Mouse (Mus musculus) gastrocnemius, adult 8-10 months (tissue): ENCODE measurements at regions not wholly inside any gene's neighbourhood (a gene's known extent, or its start where the extent isn't known, plus 50 kb on each side); places are given as distances from the start of the nearest gene placed in this dataset.

ENCODE experiments used
- DNase-seq, 2 experiments: peaks; one replicate each; pipeline ENCODE4 v3.0.0; 2022; ENCODE audit warnings: low spot score in 2 of 2

DNA sequence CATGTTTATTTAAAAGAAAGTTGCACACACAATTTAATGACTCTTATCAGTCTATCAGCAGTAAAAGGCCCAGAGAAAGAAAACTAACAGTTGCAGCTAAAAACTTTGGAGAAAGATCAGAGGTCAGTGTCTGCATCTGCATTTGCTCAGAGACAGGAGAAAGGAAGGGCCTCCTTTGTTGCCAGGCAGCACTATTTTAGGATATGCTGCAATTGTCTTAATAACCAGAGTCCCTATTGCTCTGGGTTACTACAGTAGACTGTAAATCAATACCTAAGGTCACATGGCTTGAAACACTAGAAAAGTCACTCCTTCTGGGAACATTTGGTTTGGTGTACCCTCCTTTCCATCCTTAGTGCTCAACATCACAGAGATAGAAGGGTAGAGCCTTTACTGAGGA is 175.7 kb downstream of the Hdgfl1 start:
- no peak for DNase-seq

DNA sequence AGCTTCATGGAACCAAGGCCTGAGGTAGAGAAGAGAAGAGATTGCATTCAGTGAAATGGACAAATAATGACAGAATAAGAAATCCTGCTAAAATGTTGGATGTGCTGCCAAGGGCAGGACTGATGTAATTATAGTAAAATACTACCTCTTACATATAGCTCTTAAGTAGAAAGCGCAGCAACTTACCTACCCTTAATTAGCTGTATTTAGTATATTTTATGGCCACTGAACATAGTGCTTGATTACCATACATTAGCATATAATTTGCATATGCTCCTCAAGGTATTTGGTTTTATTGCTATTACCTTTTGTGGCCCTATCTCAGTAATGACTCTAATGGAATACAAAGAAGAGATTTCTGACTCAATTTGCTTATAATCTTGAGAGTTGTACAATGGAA is 176.2 kb downstream of the Hdgfl1 start:
- DNase-seq = no peak

DNA sequence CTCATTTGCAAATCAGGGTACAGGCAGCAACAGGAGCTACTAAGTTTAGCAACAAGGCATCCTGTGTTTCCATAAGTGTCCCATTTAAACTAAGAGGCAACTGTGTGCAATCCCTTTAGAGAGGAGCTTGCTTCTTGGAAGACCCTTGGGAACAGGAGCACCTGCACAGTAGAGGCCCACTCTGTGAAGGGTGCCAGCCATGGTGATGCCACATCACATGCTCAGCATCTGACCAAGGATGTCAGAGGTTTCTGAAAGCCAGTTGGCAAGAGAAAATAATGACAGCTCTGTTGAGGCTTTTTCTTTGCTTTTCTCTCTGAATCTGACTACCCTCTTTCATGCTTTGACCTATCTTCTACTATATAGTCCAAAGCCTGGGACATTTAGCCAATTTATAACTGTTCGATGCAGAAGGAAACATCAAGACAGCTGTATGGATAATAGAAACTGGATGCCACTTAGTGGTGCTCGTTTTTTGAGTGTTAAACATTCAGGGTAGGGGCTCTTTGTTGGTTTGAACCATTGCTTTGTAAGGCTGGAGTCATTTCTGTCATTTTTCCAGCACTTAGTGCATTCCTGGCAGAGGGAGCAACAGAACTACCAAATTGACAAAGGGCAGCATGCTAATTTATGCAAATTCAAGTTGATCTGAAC is 193.9 kb downstream of the Hdgfl1 start:
- no peak for DNase-seq

DNA sequence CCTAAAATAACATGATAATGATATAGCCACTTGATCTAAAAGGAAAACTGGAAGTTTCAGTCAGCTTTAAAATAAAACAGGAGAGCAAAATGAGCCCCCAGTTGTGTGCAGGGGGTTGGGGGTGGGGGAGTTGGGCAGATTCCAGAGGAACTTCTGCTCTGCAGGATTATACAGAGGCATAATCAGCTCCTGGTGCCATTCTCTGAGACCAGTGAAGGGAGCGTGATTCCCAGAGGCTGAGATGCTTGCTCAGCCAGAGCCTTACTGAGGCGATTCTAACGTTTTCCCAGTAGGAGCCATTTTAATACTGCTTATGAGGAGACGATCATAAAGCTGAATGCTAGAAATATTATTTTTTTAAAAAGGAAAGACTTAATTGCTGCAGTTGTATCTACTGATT is 200.5 kb downstream of the Hdgfl1 start:
- no peak for DNase-seq

DNA sequence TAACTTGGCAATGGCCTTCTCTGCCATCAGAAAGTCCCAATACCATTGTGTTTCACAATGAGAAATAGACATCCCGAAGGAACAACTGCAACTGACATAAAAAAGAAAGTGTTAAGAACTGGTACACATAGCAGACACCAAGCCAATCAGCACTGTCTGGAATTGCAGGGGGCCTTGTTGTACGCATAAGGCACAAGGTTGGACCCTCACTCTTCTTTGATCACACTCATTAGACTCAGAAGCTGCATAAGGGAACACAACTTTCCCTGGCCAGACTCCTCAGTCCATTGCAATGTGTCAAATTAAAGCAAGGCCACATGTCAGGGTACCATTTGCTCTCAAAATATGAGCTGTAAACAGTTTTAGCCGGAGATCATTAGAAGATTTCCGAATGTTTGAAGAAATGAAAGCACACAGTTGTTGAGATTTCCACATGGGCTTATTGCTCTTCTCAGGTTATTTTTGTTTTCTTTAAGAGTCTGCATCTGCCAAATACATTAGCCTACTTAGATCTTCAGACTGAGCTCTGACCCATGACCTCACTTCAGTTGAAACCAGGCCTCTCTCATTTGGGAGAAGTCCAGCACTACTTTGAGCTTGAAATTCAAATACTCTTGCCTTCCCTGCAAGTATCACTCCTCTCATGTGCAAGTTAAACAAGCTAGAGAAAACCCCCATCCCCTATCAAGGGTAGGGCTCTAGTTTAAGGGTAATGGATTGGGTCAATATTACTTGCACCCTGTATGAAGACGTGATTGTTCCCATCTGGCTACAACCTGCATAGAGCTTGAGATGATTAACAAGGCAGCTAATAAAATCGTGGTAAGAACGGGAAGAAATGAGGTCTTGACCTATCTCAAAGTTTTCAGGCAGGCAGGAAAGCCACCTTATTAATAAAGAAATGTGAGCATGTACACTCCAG is 204.8 kb downstream of the Hdgfl1 start:
- no peak for DNase-seq

DNA sequence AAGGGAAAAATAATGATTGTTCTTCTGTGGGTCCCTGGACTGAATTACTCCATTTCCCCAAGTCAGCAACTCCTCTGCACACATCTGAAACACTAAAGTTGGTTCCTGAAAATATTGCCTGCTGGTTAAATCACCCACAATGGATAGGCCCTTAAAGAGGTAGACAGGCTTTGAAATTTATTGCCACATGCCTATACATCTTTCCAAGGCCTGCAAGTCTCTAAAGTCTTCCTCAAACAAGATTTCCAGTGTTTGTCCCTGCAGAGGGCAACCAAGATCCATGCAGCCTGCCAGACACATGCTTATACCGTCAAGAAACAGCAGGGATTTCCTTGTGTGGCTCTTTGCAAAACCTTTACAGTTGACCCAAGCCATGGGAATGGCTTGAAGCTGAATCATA is 211.6 kb downstream of the Hdgfl1 start:
- no peak for DNase-seq

DNA sequence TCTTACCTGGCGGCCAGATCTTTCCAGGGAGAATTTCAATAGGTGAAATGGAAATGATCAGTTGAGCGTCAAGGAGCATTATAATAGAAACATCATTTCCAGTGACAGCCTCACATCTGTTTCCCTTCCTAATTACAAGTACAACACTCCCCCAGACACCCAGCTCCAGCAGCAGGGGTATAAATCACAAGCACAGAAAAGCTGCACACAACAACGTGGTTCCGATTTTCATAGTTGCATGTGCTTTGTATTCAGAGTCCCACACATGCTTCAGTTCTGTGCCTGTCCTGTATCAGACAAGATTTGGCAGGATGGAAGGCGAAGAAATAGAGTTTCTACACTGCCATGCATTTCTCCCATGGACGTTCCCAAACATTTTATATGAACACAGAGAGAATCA is 215.7 kb downstream of the Hdgfl1 start:
- DNase-seq = no peak

DNA sequence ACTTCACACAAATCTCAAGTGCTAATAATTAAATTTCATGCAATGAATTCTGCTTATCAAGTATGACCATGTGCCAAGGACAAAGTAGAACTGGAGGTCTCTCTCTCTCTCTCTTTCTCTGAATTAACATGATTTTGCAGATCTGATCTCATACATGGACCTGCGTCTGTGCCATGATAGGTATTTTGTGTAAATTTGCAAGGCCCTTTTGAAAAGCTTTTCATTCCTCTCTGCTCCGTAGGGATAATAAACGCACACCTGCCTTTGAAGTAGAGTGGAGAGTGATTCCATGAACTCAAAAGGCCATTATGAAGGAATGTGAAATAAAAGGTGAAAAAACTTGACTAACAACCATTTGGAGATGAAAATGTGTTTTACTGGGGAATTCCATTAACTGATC is 217.8 kb downstream of the Hdgfl1 start:
- DNase-seq = no peak

DNA sequence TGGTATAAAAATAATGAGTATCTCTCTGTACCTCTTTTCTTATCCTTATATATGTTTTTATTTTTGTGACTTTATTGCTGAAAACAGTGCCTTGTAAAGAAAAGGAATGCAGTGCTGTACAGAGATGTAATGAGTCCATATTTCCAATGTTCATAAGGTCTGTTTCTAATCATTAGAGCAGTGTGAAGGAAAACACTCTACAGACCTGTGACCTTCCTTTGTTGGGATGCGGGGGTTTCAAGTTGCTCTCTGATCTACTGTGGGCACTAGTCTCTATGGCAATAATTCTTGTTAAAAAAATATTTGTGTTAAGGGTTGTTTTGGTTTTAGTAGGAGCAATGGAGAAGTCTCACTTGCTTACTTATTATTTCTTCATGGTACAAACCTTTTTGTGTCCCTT is 231.0 kb downstream of the Hdgfl1 start:
- no peak for DNase-seq

DNA sequence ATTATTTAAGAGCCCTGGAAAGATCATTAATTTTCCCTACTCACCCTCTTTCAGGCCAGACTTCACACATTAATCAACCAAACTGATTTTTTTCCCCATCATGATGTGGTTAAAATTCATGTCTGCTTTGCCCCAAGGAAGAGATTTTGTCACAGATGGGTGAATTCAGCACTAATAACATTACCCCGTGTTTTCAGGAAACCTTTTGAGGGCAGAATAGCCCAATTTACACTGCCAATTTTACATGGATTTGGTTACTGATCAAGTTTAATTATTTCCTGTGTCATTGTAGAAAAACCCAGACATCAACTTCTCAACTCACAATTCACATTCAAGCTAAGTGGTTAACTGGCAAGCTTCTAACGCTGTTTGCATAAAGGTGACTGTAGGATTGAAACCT is 233.4 kb downstream of the Hdgfl1 start:
- no peak for DNase-seq

DNA sequence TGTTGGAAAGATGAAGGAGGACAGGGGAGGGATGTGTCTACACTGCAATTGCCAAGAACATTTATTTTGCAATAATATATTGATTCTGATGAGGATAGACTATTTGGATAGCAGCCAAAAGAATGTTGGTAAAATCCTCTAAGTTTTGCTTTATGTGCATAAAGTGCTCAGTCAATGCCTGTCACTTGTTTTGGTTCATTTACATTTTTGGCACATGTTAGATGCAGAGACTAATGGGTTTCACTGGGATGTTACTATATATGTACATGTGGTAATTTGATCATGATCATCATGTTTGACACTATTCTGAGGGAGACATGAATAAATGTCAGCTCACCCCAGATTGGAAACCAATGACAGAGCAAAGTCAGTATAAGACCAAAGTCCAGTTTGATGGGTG is 237.2 kb downstream of the Hdgfl1 start:
- no peak for DNase-seq

DNA sequence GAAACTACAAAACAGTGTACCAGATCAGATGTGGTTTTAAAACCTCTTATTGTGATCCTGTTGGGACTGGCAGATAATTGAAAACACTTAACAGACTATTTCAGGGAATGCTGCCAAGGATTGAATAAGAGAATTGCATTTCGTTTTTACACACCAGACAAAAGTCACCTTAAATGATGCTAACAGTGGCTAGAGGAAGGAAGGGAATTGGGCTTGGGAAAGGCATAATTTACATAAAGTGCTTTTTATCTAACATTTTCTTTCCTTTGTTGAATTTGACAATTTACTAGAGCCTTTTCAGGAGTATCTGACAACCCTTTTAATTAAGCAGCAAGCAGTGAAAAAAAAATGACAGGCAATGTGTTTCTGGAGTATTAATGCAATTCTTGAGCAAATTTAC is 250.9 kb downstream of the Hdgfl1 start:
- no peak for DNase-seq

DNA sequence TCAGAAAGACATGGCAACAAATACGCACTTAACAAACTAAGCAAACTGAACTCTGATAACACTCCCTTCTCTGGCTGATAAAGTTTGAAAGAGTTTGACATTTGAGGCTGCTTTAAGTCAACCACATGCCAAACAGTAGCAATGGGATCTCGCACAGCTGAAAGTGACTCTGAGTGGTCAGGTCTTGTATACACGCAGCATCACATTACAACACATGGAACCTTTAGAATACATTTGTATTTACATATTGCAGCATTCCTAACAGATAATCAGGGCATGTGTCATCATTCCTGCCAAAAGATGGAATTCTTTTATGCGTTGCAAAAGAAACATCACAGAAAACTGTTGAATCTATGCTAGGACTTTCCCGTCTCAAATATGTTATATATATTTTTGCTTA is 251.5 kb downstream of the Hdgfl1 start:
- DNase-seq = no peak

DNA sequence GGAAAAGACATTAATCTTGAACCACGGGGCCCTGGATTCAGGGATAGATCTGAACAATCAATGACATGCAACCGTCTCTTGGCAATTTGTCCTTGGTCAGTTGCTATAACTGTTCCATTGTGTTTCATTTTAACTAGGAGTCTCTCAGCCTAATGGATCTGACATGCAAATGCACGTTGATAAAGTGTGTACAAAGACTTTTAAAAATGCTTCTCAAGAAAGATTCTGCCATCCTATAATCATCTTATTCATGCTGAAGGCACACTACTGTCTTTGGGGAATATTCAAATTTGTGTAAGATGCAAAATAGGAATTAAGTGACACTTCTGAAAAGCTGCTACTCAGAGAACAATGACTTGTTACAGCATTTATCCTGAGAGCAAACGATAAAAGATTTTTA is 252.3 kb downstream of the Hdgfl1 start:
- DNase-seq = no peak

DNA sequence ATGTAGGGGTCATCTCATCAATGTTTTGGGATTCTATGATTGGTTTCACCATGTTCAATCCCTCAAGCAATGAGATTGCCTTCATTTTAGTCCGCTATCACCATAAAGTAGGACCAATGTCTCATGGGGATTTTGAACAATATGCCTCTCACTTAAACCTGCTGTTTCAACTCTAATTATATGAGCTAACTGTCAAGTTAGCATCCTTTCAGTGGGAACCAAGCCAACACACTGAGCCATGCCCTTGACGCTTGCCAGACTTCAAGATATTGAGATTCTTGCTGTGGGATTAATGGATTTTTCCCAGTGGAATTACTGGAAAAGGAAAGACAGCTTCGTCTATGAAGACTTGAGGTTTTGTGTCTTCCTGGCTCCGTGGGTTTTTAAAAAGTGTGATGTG is 259.5 kb downstream of the Hdgfl1 start:
- DNase-seq = no peak

DNA sequence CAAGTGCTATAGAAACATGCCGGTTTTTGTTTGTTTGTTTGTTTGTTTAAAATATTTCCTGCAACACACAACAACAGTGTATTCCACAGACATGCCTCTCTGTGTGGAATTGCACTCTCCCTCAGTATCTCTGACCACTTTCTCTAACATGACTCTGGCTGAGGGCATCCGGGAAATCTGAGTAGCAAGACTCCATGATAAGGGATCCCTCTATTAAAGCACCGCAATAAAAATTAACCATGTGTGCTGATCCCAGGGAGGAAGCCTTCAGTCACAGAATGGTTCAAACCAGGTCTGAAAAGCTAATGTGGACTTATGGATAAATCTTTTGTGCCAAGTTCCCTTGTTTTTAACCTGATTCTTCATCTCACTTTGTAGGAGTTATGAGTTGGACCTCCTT is 260.1 kb downstream of the Hdgfl1 start:
- no peak for DNase-seq

DNA sequence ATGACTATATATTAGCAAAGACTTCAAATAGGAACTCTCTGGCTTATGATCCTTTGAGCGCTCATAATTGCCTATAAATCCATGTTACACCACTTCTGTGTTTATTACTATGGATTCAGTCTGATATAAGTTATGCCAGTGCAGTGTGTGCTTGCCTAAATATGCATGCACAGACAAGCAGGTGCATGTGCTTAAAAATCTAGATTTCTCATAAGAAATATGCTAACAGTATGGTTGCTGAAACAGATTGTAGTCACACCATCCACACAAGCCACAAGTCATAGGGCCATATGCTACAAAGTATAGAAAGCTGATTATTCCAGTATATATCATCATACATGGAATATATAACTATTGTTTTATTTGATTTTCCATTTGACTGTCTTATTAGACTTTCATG is 266.2 kb downstream of the Hdgfl1 start:
- no peak for DNase-seq

DNA sequence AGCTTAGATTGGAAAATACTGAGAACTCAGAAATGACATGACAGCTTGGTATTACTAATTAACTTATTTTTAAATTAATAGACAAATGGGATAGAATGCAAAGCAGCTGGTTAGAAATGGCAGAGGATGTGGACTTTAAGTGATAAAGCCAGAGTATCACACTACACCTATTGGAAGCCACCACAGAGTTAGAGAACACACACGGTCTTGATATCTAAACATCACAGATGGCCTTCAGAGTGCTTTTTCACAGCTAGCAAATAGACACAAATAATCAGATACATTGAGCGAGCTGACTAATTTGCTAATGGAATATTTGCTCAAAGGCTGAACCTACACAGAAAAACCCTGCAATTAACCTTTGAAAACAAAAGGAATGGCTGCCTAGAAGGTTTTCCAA is 272.9 kb downstream of the Hdgfl1 start:
- no peak for DNase-seq

DNA sequence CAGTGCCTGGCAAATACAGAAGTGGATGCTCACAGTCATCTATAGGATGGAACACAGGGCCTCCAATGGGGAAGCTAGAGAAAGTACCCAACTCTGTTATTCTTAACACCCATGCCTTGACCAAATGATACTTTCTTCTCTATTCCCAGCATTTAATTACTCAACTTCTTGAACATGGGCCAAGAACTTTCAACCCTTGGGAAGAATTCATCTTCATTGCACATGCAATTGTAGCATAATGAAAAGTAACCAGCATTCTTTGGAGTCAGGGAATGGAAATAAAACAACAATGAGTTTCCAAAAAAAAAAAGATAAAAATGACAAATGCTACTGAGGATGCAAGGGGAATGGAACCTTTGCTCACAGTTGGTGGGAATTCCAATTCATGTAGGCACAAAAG is 274.1 kb downstream of the Hdgfl1 start:
- no peak for DNase-seq

DNA sequence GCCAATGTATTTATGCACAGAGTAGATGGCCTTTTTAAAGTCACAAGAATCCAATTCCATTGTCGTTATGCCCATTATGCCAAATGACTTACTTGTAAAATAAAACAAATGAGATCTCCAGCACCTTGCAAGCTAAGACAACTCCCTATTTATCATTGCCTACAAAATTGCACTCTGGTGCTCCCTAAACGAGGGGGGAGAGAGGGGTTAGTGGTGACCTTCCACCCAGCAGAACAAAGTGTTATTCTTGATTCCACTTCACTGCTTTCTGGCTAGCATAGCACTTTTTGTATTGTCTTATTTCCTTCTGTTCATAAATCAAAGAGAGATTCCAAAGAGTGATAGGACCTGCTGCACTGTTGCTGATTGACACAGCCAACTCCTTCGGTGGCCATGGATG is 300.6 kb downstream of the Hdgfl1 start:
- DNase-seq = no peak

DNA sequence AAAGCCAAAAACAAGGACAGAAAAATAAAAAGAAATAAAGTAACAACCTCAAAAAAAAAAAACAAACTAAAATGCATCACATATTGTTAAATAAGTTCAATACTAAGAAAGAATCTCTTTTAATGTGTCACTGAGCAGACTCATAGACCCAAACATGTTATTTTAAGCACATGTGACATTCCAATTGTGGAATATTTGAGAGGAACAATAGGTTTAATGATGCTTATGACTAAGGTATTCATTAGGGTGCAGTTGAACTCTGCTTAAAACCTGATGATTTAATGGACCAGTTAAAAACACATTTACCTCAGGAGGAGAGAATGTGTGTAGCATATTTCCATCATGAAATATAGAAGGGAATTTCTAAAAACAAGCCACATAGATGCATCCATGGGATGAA is 302.4 kb downstream of the Hdgfl1 start:
- DNase-seq = no peak

DNA sequence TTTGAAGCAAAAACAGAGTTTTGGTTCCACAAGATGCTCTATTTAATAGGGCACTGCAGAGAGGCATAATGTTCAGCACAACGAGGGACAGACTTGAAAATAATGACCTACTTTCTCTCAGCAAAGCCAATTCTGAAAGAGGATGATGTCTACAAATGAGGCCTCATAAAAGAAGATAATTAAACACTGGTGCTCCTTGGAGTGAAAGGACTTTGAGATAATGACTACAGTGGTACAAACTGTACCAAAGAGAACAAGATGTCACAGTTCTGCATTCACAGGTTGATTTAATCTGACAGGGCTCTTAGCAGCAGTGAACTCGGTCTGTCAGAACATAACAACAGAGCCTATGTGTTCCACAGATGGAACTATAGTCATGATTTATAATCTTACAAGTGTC is 305.4 kb downstream of the Hdgfl1 start:
- DNase-seq = no peak

DNA sequence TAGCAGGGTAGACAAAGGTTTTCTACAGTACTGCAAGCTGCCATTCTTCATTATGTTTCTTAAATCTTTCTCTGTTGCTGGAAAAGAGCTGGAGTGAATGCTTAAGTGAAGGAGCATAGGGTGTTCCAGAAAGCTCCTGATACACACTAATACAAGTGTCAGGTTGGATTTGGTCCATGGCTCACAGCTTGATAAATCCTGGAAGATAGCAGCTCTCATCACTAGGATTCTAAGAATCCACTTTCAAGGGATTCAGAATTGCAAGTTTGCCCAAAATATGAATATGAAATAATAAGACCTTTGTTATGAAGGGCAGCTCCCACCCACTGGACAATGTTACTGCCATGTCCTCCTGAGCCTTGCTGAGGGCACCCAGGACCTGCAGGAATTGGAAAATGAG is 305.9 kb downstream of the Hdgfl1 start:
- no peak for DNase-seq
